Mouse (Mus musculus): ENCODE measurements around the gene Gm42906. TPM values are rescaled to one million over a fixed set of nuclear protein-coding genes. Genes with fewer than 3 reads are reported as not detected.

Gene Gm42906
- total and polyA plus RNA-seq, 3 experiments = not detected

DNA sequence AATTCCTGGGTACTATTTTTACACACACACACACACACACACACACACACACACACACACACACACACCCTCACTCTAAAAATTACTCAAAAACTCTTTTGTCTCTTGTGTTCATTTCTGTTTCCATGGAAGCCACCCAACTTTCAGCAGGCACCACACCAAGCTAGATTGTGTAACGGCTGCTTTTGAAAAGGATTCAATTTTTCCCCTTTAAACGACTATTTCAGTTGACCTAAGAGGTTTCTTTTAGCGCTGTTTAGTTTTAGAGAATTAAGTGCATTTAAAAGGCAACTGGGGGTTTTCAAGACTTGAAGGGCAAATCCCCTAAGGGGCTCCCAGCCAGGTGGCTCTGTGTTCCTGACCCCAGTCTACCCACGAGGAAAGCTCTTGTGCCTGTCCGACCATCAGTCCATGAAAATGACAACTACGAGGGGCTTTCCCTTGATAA lies 317.5 kb downstream of the Gm42906 start:
- 0 out of 2 replicates have a peak, but pooled peaks have one; percentile 18 for TF ChIP-seq ZMIZ1 (IDR thresholded peaks at IDR 0.05; ENCODE audit: low read depth, low read length)
- TF ChIP-seq MYC (IDR thresholded peaks at IDR 0.05; ENCODE audit: low read depth, low read length) = peak; percentile 95
- peak; percentile 59; the same call in 1 of the 2 replicates for TF ChIP-seq POLR2AphosphoS2 (IDR thresholded peaks at IDR 0.05; ENCODE audit: low read depth, low read length)
- 0 out of 2 replicates have a peak, but pooled peaks have one; percentile 36 for TF ChIP-seq ZNF384 (IDR thresholded peaks at IDR 0.05; ENCODE audit: low read depth, low read length)
- peak; percentile 97 for TF ChIP-seq EP300 (IDR thresholded peaks at IDR 0.05; ENCODE audit: low read length)
- peak; percentile 78 for TF ChIP-seq MXI1 (IDR thresholded peaks at IDR 0.05; ENCODE audit: low read depth, low read length)
- TF ChIP-seq MAZ (IDR thresholded peaks at IDR 0.05; ENCODE audit: low read depth, low read length) = peak; percentile 48; the same call in 1 of the 2 replicates
- peak; percentile 99 for TF ChIP-seq TCF12 (IDR thresholded peaks at IDR 0.05; ENCODE audit: low read depth, low read length)
- TF ChIP-seq MAFK (IDR thresholded peaks at IDR 0.05; ENCODE audit: insufficient replicate concordance, low read length) = peak; percentile 76
- TF ChIP-seq ELF1 (IDR thresholded peaks at IDR 0.05; ENCODE audit: low read depth, low read length) = peak; percentile 38; the same call in 1 of the 2 replicates
- peak; percentile 97 for TF ChIP-seq SIN3A (IDR thresholded peaks at IDR 0.05; ENCODE audit: low read length)
- no peak for TF ChIP-seq USF2 (conservative IDR thresholded peaks at IDR 0.05; ENCODE audit: low read depth, low read length)
- TF ChIP-seq UBTF (IDR thresholded peaks at IDR 0.05; ENCODE audit: low read depth, low read length) = no peak
- peak; percentile 52; the same call in 1 of the 2 replicates for TF ChIP-seq TBP (conservative IDR thresholded peaks at IDR 0.05; ENCODE audit: low read depth, low read length)
- peak; percentile 84 for TF ChIP-seq IRF4 (IDR thresholded peaks at IDR 0.05; ENCODE audit: low read depth, low read length)
- TF ChIP-seq NRF1 (IDR thresholded peaks at IDR 0.05; ENCODE audit: low read depth, low read length) = no peak
- no peak for TF ChIP-seq USF1 (IDR thresholded peaks at IDR 0.05; ENCODE audit: low read depth, low read length)
- 0 out of 2 replicates have a peak, but pooled peaks have one; percentile 58 for TF ChIP-seq KAT2A (IDR thresholded peaks at IDR 0.05; ENCODE audit: insufficient replicate concordance, low read length)
- no peak; the same call in 1 of the 2 replicates for TF ChIP-seq HCFC1 (IDR thresholded peaks at IDR 0.05; ENCODE audit: low read depth, low read length)
- peak; percentile 74 for TF ChIP-seq JUN (IDR thresholded peaks at IDR 0.05; ENCODE audit: insufficient read depth, low read depth, low read length)
- TF ChIP-seq RCOR1 (conservative IDR thresholded peaks at IDR 0.05; ENCODE audit: low read depth, low read length) = peak; percentile 66; the same call in 1 of the 2 replicates
- TF ChIP-seq GABPA (IDR thresholded peaks at IDR 0.05; ENCODE audit: insufficient replicate concordance, low read depth, low read length) = no peak
- TF ChIP-seq E2F4 (IDR thresholded peaks at IDR 0.05; ENCODE audit: insufficient replicate concordance, low read depth, low read length) = 0 out of 2 replicates have a peak, but pooled peaks have one; percentile 39
- peak; percentile 83 for TF ChIP-seq MAX (IDR thresholded peaks at IDR 0.05; ENCODE audit: low read length)
- peak; percentile 84 for TF ChIP-seq BHLHE40 (IDR thresholded peaks at IDR 0.05; ENCODE audit: low read depth, low read length)
- TF ChIP-seq MEF2A (IDR thresholded peaks at IDR 0.05; ENCODE audit: borderline replicate concordance, low read depth, low read length) = peak; percentile 97
- TF ChIP-seq CHD1 (IDR thresholded peaks at IDR 0.05; ENCODE audit: low read depth, low read length) = peak; percentile 75; the same call in 1 of the 2 replicates
- TF ChIP-seq POLR2A (IDR thresholded peaks at IDR 0.05; ENCODE audit: low read depth, low read length) = no peak
- TF ChIP-seq CHD2 (IDR thresholded peaks at IDR 0.05; ENCODE audit: low read length) = peak; percentile 77
- TF ChIP-seq ETS1 (conservative IDR thresholded peaks at IDR 0.05; ENCODE audit: low read depth, low read length) = peak; percentile 96
- in situ Hi-C loops (cut with MboI; ENCODE audit: low pct_ligation_motif_present, low pct_unique_long_range_greater_than_20kb, low sequenced_read_pairs) = no loop called here

More for the DNA sequence above, 317.5 kb downstream of the Gm42906 start:
- Histone ChIP-seq H3K27ac (ENCODE audit: insufficient read depth, low read depth) (peak overlapping the region; percentile 96), H3K36me3 (replicated peaks in 1 of 2; ENCODE audit: control insufficient read depth in 1 of 2, insufficient read depth in 1 of 2, low read length in 1 of 2) (peaks cover 4 to 40% of the 10 kb centered on the region in 2 experiments), H3K9me3 (replicated peaks; ENCODE audit: low read length) (no peaks in the 10 kb centered on the region), H3K79me2 (replicated peaks; ENCODE audit: control insufficient read depth, extremely low read depth, insufficient read depth, poor library complexity, severe bottlenecking) (peaks cover 79% of the 10 kb centered on the region), H3K4me3 (replicated peaks in 1 of 3; ENCODE audit: low read depth in 2 of 3, low read length in 2 of 3, poor library complexity in 1 of 3) (no peak overlapping the region), H3K4me2 (ENCODE audit: insufficient read depth, low read depth, poor library complexity, severe bottlenecking) (peak overlapping the region; percentile 55; the same call in 1 of the 2 replicates), H3K4me1 (ENCODE audit: control insufficient read depth in 1 of 2, insufficient read depth in 2 of 2) (peaks cover 4 to 59% of the 10 kb centered on the region in 2 experiments; a peak in 3 of 4 replicates), H3K27me3 (replicated peaks) (no peaks in the 10 kb centered on the region), H3K9ac (ENCODE audit: insufficient read depth, low read depth) (peak overlapping the region; percentile 99; the same call in 1 of the 2 replicates)
- dilution Hi-C loops (cut with MboI; ENCODE audit: extremely low pct_ligation_motif_present, extremely low pct_unique_long_range_greater_than_20kb, low sequenced_read_pairs) = no loop called here
- DNase-seq (ENCODE audit: extremely low read depth) = peak; percentile 93
